Mouse (Mus musculus) MN1 (cell line): Measurements from ENCODE around the gene Cecr2.

ENCODE experiments used
- DNase-seq: peaks from one replicate; pipeline ENCODE4 v3.0.0-alpha.2; 2016; ENCODE audit warnings: low spot score

Cecr2 gene

DNA sequence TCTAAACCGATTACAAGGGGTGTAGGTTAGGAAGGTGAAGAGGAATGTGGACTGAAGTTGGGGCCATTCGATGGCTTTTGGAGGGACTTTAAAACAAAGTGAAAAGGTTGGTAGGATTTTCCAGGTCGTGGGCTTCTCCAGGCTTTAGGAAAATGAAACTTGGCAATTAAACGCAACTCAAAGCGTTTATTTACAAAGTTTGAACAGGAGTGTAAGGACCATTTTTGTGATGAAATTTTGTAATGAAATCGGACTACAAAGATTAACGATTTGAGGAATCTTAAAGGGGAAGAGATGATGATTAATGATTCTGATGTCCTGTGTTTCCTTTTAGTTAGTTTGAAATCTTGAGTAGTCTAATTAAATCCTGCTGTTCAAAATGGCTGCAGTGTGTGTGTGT lies 1.7 kb downstream of the Cecr2 start:
- DNase-seq = no peak

DNA sequence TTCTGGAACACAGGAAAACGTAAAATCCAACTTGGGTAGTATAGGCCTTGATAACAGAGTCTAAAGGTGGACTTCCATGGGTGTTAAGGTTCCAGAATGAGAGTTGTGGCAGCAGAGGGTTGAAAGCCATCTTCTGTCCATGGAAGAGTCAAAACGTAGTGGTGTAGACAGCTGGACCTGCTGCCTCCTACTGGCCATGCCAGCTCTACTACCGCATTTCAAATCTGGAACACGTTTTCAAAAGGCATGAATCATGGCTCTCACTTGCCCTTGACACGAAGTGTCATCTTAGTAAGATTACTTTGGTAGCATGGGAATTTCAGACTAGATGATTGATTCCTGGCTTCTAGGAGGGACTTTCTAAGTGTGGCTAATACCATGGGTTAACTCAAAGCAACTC lies 8.0 kb downstream of the Cecr2 start:
- no peak for DNase-seq

DNA sequence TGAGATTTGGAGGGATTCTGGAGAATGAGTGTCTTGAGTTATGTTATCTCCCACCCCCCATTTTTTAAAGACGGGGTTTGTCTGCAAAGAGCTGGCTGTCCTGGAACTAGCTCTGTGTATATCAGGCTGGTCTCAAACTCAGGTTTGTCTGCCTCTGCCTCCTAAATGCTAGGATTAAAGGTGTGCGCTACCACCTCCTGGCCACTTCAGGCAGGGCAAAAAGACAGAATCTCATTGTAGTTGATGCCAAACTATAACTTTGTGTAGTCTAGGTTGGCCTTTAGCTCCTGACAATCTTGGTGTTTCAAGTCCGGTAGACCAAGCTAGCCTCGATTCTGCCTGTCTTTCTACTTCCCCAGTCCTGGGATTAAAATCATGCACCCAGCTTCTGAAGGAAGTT lies 8.7 kb downstream of the Cecr2 start:
- DNase-seq = no peak

DNA sequence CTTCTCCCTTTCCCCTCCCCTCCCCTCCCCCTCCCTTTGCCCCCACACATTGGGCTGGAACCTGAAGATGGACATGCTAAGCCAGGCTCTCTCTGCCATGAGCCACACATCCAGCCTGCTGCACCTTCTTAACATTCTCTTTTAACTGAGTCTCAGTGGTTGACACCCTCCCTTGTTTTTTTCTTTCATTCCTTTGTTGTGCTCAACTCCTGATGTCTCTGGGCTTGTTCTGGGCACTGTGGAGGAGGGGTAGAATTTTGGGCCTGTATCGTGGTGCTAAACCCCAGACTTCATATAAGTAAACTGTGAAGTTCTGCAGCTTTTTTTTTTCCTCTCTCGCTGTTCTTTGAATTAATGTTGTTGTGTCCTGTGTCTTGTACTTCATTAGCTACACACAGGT lies 9.8 kb downstream of the Cecr2 start:
- no peak for DNase-seq

DNA sequence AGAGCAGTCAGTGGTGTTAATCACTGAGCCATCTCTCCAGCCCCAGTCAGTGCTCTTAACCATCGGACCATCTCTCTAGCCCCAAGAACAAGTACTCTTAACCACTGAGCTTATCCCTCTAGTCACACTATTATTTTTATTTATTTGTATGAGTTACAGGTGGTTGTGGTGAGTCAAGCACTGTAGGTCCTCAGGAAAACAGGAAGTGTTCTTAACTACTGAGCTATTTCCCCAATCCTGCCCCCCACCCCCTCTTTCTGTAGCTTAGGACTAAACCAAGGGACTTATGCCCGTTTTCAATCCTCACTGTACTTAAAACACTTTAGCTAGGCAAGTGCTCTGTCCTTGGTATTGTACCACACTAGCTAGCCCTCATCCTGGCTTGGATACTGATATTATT lies 17.2 kb downstream of the Cecr2 start:
- DNase-seq = no peak

DNA sequence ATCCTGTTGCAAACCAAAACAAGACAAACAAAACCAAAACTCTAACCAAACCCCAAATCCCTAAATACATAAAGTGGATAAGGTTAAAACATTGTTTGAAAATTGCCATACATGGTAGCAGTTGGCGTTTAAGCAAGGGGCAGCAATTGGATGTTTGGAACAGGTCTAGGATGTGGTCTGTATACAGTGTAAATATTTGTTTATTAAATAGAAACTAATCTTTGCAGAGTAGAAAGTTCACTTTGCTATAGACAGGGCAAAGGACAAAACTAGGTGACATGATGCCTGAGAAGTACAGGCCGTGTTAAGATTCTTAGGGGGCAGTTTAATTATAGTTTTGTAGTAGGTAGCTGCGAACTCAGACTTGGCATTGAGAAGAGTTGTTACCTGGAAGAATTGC lies 18.6 kb downstream of the Cecr2 start:
- DNase-seq = no peak

DNA sequence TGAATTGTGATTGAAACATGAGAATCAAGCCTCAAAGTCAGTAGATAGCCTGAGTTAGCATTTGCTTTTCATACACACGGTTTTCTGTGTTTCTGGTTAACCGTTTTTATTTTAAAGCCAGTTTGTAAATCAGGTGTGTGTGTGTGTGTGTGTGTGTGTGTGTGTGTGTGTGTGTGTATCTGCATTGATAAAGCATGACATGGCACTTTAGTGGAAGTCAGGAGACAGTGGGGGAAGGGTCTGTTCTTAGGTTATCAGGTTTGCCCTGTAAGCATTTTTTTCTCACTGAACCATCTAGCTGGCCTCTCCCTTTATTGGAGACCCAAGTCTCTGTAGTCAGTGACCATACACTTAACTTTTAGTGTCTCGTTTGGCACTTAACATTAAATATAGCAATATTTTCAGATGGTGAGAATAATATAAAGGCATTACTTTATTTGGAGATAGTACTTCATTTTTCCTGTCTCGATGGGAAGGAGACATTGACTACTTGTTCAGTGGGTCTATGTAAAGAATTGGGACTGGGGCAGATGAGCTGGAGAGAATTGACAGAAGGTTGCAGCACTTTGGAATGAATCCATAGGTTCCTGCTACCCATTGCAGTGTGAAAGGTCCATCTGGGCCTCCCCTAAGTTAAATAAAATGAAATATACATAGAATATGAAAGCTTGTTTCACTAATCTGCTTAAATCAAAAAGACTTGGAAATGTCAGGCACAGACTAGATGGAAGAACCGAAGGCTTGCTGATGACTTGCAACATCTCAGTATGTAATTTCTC lies 20.9 kb downstream of the Cecr2 start:
- DNase-seq = no peak

DNA sequence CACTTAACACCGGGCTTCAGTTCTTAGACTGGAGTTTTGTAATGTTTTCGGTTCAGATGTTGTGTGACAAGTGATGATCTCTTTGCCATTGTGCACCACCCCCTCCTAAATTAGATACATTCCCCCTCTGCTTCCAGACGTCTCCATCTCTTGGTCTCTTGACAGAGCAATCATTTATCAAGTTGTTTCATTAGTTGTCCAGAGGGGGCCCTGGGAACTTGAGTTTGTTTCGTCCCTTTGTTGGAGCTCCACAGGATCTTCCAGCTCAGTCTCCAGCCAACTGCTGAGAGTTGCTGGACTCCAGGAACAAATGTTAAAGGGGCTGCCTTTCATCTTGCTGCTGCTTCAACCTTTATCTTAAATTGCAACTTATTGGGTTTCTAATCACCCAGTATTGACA lies 34.1 kb downstream of the Cecr2 start:
- no peak for DNase-seq

DNA sequence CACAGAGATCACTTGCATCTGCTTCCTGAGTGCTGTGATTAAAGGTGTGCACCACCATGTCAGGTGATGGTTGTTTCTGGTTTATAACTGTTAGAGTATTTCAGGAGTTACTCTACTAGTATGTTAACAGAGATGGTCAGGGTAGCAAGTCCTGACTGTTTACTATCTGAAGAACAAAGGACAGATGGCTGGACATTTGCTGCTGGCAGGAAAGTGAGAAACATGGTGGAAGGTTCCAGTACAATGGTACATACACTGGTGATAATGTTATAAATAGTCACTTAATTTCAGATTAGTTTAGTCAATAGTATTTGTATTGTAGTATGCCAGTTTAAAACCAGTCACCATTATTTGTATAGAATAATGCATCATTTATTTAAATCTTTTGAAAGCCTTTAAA lies 38.2 kb downstream of the Cecr2 start:
- DNase-seq = no peak

DNA sequence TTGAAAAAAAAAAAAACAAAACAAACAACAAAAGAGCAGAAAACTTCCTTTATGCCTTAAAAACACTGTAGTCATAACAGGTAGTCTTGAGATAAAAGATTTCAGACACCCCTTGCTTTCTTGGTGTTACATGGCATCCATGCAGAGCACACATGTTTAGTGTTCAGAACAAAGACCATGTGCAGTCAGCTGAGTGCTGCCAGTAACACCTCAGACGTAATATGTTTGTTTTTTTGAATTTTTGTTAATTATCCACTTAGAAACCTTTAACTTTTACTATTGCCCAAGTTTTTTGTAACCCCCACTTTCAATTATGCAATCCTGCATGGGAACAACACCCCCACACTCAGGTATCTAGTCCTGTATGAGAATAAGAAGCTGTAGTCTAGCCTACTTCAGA lies 42.6 kb downstream of the Cecr2 start:
- DNase-seq = no peak

DNA sequence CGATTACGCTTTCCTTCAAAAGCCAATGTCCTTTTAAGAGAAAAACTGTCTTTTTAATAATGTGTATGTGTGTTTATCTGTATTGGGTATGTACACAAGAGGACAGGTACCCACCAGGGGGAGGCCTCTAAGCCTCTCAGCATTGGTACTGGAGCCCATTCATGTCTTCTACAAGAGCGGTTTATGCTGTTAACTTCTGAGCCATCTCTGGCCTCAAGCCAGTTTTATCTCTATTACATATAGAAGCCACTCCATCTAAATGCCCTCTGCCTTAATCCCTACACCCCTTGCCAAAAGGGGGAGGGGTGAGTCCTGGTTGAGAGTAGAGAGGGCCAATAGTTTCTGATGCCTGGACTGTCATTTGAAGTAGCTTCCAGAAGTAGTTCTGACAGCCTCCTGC lies 48.6 kb downstream of the Cecr2 start:
- DNase-seq = no peak

DNA sequence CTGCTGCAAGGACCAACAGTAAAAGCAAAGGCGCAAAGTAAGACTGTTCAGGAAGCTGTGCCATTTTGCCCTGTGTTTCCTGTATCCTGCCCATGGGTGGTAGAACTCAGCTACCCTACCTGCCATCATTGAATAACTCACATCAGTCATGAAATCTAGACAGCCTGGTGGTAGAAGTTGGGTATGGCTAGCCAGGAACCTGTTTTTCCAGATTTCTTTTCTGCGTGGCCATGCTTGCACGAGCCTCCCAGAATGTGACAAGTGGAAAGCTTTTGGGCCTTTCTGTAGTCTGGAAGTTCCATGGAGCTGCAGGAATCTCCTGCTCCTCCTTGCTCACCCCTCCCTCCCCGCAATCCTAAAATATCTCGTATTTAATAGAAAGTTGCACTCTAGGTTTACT lies 49.1 kb downstream of the Cecr2 start:
- no peak for DNase-seq

DNA sequence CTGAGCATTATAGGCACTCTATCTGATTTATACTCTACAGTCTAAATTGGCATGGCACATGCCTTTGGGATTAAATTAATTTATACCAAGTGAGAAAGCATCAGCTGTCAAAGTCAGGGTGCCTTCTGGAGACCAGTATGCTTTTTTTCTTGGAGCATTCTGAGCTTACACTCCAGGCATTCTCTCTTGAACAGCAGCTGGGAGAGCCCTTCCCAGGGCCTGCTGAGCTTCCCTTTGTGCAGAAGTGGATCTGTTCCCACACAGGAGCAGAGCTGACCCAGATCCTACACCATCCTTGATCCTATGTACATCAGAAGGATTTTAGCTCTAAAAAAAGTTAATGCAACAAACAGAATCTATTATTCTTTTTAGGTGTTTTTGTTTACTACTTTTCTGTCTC lies 49.7 kb downstream of the Cecr2 start:
- DNase-seq = no peak

DNA sequence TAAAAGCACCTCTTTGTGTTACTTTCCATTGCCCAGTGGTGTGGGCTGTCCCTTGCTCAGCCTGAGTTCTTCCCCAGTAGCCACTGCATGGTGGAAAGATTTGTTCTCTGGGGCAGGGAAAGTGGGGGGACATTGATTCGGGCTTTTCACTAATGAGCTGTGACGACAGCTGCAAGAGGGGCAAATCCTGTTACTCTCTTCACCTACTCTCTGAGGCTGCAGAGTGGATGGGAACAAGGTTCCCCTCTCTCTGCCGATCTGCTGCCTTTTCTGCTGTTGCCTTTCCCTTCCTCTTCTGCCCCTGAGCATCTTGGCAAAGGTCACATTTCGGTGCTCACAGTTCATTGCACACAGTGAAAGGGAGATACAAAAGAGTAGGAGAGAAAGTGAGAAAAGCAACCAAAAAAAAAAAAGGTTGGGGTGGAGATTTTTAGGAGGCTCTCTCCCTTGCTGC lies 50.4 kb downstream of the Cecr2 start:
- no peak for DNase-seq

DNA sequence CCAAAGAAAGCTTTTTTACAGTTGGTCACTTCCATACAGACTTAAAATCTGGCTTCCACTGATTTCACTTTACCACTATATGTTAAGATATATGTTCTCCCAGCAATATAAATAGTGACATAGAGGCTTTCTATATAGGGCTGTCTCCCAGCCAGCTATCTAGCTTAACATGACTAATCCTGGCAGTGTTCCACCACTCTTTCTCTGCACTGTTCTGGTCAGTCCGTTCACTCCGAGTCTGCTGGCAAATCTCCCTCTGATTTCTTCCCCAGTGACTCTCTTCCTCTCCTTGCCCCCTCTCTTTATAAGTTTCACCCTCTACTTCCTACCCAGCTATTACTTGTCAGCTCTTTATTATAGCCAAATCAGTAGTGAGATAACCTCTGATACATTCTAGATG lies 59.8 kb downstream of the Cecr2 start:
- no peak for DNase-seq

DNA sequence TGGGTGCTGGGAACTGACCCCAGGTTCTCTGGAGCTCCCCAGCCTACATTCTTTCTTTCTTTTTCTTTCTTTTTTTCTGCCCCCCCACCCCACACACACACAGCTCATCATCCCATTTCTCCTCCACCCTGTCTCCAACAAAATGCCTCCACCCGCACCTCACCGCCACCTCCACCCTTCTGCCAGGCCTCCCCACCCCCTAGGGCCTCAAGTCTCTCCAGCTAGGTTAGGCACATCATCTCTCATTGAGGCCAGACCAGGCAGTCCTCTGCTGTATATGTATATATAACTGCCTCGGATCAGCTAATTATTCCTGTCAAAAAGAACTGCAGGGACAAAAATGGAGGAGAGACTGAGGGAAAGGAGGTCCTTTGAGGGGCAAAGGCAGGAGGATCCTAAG lies 69.8 kb downstream of the Cecr2 start:
- DNase-seq = no peak

DNA sequence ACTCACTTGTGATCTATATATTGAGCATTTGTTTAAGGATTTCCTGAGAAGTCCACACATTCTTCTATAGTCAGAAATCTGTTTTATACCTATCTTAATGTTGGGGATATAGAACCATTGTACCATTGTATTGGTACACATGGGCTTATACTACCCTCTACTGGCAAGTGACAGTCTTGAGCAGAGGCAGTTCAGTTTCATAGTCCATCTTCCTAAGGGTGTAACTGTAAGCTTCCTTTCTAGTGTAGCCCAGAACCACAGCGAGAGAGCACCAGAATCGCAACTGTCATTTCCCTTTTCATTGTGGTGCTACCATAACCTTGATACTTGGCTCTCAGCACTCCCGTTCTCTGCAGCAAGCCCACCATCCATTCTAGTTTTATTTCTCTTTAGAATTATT lies 70.4 kb downstream of the Cecr2 start:
- peak; percentile 68 for DNase-seq

DNA sequence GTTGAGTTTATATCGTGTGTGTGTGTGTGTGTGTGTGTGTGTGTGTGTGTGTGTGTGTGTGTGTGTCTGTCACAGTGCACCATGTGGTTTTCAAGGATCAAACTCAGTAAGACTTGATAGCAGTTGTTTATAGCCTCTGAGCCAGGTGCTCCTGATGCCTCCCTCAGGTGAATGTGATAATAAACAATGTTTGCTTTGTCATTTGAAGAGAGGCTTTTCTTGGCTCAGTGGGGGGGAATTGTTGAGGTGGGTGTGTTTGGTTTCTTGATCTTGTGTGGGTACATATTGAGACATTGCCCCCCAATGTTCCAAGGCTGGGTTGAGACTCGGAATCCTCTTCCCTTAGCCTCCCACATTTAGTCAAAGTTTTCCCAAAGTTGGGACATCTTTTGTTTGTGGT lies 77.0 kb downstream of the Cecr2 start:
- DNase-seq = no peak

DNA sequence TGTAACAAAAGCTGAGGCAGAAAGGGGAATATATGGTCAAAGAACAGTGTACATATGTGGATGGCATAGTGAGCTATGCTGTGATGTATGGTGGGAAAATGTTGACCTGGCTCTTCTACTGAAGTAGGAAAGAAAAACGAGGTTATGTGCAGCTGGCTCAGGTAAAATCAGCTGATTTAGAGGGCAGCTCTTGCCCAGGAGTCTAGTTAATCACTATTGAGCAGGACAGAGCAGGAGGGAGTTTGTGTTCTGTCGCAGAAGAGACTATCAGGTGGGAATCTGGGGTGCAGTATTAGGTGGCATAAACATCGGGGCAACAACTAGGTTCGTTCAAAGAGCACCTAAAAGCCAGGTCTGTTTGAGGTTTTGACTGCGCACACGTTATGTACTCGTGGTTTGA lies 78.1 kb downstream of the Cecr2 start:
- no peak for DNase-seq

DNA sequence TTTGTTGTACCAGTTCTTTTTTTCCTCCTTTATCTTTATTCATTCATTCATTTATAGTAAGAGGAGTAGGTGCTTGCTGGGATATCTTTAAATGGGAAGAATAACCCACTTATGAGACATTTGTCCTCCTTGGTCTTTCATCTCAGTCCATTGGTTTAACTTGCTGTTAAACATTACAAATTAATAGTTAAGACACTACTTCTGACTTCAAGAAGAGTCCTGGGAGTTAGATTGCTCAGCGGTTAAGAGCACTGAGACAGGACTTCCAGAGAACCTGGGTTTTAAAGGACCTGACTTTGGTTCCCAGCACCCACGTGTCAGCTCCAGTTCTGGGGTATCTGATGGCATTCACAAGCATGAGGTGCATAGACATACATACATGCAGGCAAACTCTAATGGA lies 80.2 kb downstream of the Cecr2 start:
- no peak for DNase-seq

DNA sequence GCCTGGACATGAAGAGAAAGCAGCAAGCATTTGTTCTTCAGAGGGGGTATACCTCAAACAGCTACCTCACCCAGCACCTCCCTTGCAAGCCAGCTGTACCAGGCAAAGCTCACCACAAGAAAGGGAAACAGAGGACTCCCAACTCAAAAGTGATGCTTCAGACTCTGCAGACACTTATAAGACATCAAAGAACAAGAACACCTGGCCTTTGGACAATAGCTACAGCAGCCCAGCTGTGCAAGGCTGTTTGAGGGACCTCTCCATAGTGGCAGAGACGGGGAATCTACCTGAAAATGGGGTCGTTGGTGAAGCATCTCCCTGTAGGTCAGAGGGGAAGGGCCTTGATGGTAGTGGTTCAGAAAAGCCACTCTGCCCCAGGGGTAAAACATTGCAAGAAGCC lies 95.0 kb downstream of the Cecr2 start:
- no peak for DNase-seq

DNA sequence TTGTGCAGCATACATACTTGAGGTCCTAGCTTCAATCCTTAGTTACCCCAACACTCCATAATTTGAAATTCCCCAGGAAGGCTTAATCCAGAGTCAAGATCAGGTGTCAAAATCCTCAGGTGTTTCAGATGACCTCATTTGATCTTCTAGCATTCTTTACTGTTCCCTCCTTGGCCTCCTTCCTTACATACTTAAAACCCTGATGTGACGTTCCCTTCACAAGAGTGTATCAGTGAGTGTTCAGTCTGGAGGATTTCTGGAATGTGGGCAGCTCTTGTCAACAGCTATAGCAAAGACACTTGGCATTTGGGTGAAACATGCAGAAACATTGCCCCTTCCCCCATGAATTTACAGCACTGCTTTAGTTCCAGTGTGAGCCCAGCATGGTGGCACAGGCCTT lies 103.8 kb downstream of the Cecr2 start:
- DNase-seq = no peak

DNA sequence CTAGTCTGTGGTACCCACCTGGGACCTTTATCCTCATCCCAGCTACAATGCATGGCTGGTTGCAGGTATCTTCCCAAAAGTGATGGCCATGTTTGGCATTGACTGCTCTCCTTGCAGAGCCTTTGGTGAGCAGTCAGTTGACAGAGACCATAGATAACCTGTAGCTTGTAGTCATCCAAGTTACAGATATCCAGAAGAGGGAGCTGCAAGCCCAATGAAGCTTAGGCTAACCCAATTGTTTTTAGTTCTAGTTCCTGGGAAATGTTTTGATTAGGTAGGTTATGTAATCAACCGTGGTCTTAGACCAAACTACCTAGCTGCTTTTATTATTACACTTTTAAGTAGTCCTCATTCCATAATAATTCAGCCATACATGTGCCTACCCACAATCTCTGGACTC lies 105.2 kb downstream of the Cecr2 start:
- no peak for DNase-seq

DNA sequence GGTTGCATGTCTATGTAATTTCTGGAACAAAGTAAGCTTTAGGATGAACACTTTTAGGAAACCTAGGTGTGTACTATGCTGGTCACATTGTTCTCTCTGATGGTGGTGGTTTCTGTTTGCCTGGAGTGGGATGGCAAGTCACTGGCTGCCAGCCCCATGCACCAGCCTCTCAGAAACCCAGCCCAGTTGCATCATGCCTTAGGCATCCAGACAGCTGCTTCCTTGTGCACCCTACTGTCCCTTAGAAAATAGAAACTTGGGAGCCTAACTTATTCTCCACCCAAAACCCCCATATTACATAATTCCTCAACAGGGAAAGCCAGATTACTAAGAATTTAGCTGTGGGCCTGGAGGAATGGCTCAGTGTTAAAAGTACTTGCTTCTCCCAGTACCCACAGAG lies 105.9 kb downstream of the Cecr2 start:
- DNase-seq = no peak
